Mouse (Mus musculus): ENCODE results near the gene Gbp8. TPM values are rescaled to one million over a fixed set of nuclear protein-coding genes. Genes with fewer than 3 reads are reported as not detected.
"Not testable (repeated sequence)": the region's sequence is repeated elsewhere in the genome, so short reads cannot be mapped to it uniquely, and the experiment has no call there.

The Gbp8 gene
- total RNA-seq, 2 experiments from 2014 or later = 0.22 to 0.44 TPM

GRCm38 (mm10) chr5:105060224-105060623 lies 79.1 kb downstream of the Gbp8 start:
- DNase-seq (ENCODE audit: low spot score in 2 of 2) = no peak

GRCm38 (mm10) chr5:105055279-105055678 lies 84.1 kb downstream of the Gbp8 start:
- no peak for DNase-seq (ENCODE audit: low spot score in 2 of 2)

- not testable (repeated sequence) for DNase-seq (ENCODE audit: low spot score in 2 of 2)
Observed at GRCm38 (mm10) chr5:105053471-105054169, 85.7 kb downstream of the Gbp8 start.

GRCm38 (mm10) chr5:105032362-105032761 lies 107.0 kb downstream of the Gbp8 start:
- DNase-seq (ENCODE audit: low spot score in 2 of 2) = peak in 1 of 2 experiments; percentile 14

GRCm38 (mm10) chr5:105012551-105012950 lies 126.8 kb downstream of the Gbp8 start:
- no peak for DNase-seq (ENCODE audit: low spot score in 2 of 2)

- no peak for DNase-seq (ENCODE audit: low spot score in 2 of 2)
Observed at GRCm38 (mm10) chr5:105011570-105011969, 127.8 kb downstream of the Gbp8 start.

GRCm38 (mm10) chr5:105010376-105010775 lies 129.0 kb downstream of the Gbp8 start:
- no peak for DNase-seq (ENCODE audit: low spot score in 2 of 2)

- DNase-seq (ENCODE audit: low spot score in 2 of 2) = no peak
Observed at GRCm38 (mm10) chr5:104989411-104989810, 149.9 kb downstream of the Gbp8 start.

GRCm38 (mm10) chr5:104988000-104988399 lies 151.3 kb downstream of the Gbp8 start:
- DNase-seq (ENCODE audit: low spot score in 2 of 2) = no peak

GRCm38 (mm10) chr5:104986706-104987105 lies 152.6 kb downstream of the Gbp8 start:
- DNase-seq (ENCODE audit: low spot score in 2 of 2) = peak in 1 of 2 experiments; percentile 30

- no peak for DNase-seq (ENCODE audit: low spot score in 2 of 2)
Observed at GRCm38 (mm10) chr5:104982535-104982934, 156.8 kb downstream of the Gbp8 start, which contains the start of gene Abcg3. Gene Abcg3 (minus strand): TSS chr5:104982718.

- no peak for DNase-seq (ENCODE audit: low spot score in 2 of 2)
Observed at GRCm38 (mm10) chr5:104979040-104979513, 160.3 kb downstream of the Gbp8 start.

Other genes starting within 250 kb of the Gbp8 start
- gene Abcg3, start 156.8 kb downstream of the Gbp8 start, total RNA-seq (2021) = under 1 TPM; 0.52 to 0.70 TPM
- gene Gbp9, start within 50 bp of the Gbp8 start, total RNA-seq (2021) = 1 to 10 TPM; 6.3 to 7.6 TPM
- 1 to 10 TPM; 2.2 to 3.0 TPM for gene Gbp4, start within 50 bp of the Gbp8 start, total RNA-seq (2021)
- gene Gbp10, start 100.0 kb upstream of the Gbp8 start, total RNA-seq (2021) = under 1 TPM; 0.17 to 0.65 TPM
- not detected for gene Gm43302, start 154.2 kb upstream of the Gbp8 start, total RNA-seq (2021)
- 1 to 10 TPM; 1.7 to 1.8 TPM for gene Gbp6, start 154.2 kb upstream of the Gbp8 start, total RNA-seq (2021)

All from gastrocnemius, postnatal 4 days (tissue).